Mouse (Mus musculus) midbrain, postnatal 0 days (tissue): Measurements from ENCODE around the gene Dnajb2. TPM values are rescaled to one million over a fixed set of nuclear protein-coding genes. Genes with fewer than 3 reads are reported as not detected.

Experiments
- ATAC-seq: fragments of 200-750 bp; cut with Nextera tagmentation; 2 replicates; pipeline ENCODE4 v1.8.0; 2017; ENCODE audit warnings: moderate number of reproducible peaks, mild to moderate bottlenecking, moderate TSS enrichment, moderate library complexity; ENCODE audit not compliant: low FRiP score
- DNase-seq: peaks from one replicate; pipeline ENCODE4 v3.0.0-alpha.2; 2015; ENCODE audit warnings: low spot score
- H3K27ac ChIP-seq: fragments of 300-500 bp; sonication (generic); 2 replicates; pipeline ENCODE4 v1.5.1; 2014; ENCODE audit warnings: low read depth, mild to moderate bottlenecking, low read length, mixed read lengths
- H3K27me3 ChIP-seq: fragments of 300-500 bp; sonication (generic); 2 replicates; pipeline ENCODE4 v1.6.1; 2014; ENCODE audit warnings: low read length, control low read depth, mixed read lengths; ENCODE audit not compliant: insufficient read depth
- H3K36me3 ChIP-seq: fragments of 300-500 bp; sonication (generic); 2 replicates; pipeline ENCODE4 v1.6.1; 2014; ENCODE audit warnings: low read length, control low read depth, mixed read lengths; ENCODE audit not compliant: insufficient read depth
- H3K4me1 ChIP-seq: fragments of 300-500 bp; sonication (generic); 2 replicates; pipeline ENCODE4 v1.6.1; 2014; ENCODE audit warnings: mild to moderate bottlenecking, control low read depth, antibody characterized with exemption, low read length, mixed read lengths; ENCODE audit not compliant: insufficient read depth
- H3K4me2 ChIP-seq: fragments of 300-500 bp; sonication (generic); 2 replicates; pipeline ENCODE4 v1.6.1; 2014; ENCODE audit warnings: low read depth, mild to moderate bottlenecking, low read length, mixed read lengths; ENCODE audit not compliant: poor library complexity, severe bottlenecking
- H3K4me3 ChIP-seq: fragments of 300-500 bp; sonication (generic); 2 replicates; pipeline ENCODE4 v1.5.1; 2014; ENCODE audit warnings: low read depth, mild to moderate bottlenecking, low read length, moderate library complexity
- H3K9ac ChIP-seq: fragments of 300-500 bp; sonication (generic); replicated peaks from 2 replicates; pipeline ENCODE4 v1.6.1; 2014; ENCODE audit warnings: mild to moderate bottlenecking, low read length, moderate library complexity, mixed read lengths; ENCODE audit not compliant: poor library complexity, severe bottlenecking
- H3K9me3 ChIP-seq: fragments of 300-500 bp; sonication (generic); 2 replicates; pipeline ENCODE4 v1.6.1; 2016; ENCODE audit warnings: low read length, control low read depth
- CTCF ChIP-seq: IDR thresholded peaks from 2 replicates; pipeline ENCODE4 v1.5.1; 2016; ENCODE audit warnings: antibody characterized with exemption, mild to moderate bottlenecking
- WGBS: fragments of 180-500 bp; shearing (Covaris S2); extraction: QIAGEN DNeasy Blood & Tissue Kit; methylation state at CpG from one replicate; pipeline ENCODE4 v1.1.7; 2014; 5-methylcytosine and 5-hydroxymethylcytosine counted together
- polyA plus RNA-seq: library from polyadenylated mRNA; unstranded; fragments of >200 nt; fragmentation: Nextera tagmentation; extraction: Ambion mirVana; gene quantifications from 2 replicates; pipeline ENCODE4 v1.2.1, GENCODE M21; 2015
- total RNA-seq: library from RNA; depleted of rRNA; stranded (reverse); fragments of >200 nt; gene quantifications from 2 replicates; pipeline ENCODE4 v1.2.3, GENCODE M21; 2014

Gene Dnajb2
- total and polyA plus RNA-seq, 2 experiments from 2014 or later = 43.6 to 65.1 TPM

DNA sequence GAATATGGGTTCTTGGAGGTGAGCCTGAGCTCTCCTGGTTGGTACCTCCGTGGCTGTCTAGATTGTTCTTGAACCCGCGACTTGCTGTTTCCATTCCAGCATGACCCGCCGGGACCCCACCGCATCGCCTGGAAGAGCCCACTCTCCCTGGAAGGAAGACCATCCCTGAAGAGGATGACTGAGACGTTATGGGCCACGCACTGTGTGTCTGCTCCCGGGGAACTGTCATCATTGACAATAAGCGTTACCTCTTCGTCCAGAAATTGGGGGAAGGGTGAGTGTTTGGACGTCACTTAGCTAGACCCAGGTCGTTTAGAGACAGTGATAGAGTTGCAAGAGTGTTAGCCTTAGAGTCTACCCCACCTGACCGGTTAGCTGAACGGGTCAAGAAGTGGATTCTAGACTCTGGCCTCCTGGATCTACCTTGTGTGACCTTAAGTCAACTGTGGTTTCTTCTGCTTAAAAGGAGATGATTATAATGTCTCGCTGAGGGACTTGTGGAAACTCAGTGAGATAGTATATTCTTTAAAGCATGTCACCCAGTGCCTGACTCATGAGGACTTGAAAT lies 25.0 kb upstream of the Dnajb2 start:
- H3K4me3 ChIP-seq = peak overlapping the region; percentile 77
- ATAC-seq (0 out of 2 replicates have a peak, but pooled peaks have one; percentile 7), DNase-seq (no peak)
- H3K27ac ChIP-seq = peak overlapping the region; percentile 70
- 14% methylated on average over 17 of the region's 17 CpGs for WGBS
- peak overlapping the region; percentile 90 for H3K4me2 ChIP-seq
- H3K9ac ChIP-seq = peak overlapping the region; percentile 80
- peaks cover 26% of the 10 kb centered on the region for H3K36me3 ChIP-seq
- H3K27me3 ChIP-seq = no peaks in the 10 kb centered on the region
- no peak for TF ChIP-seq CTCF
- peaks cover 19% of the 10 kb centered on the region for H3K4me1 ChIP-seq
- no peaks in the 10 kb centered on the region for H3K9me3 ChIP-seq

- DNase-seq (no peak), ATAC-seq (no peak)
- no peak overlapping the region for H3K4me2 ChIP-seq
- peaks cover 19% of the 10 kb centered on the region for H3K4me1 ChIP-seq
- H3K4me3 ChIP-seq = no peak overlapping the region
- no peak for TF ChIP-seq CTCF
- no peaks in the 10 kb centered on the region for H3K9me3 ChIP-seq
- no peak overlapping the region for H3K27ac ChIP-seq
- peaks cover 26% of the 10 kb centered on the region for H3K36me3 ChIP-seq
- H3K9ac ChIP-seq = no peak overlapping the region
- 86% methylated on average over 4 of the region's 4 CpGs for WGBS
- H3K27me3 ChIP-seq = no peaks in the 10 kb centered on the region
Observed at GRCm38 (mm10) chr1:75212542-75212941, 23.7 kb upstream of the Dnajb2 start.

DNA sequence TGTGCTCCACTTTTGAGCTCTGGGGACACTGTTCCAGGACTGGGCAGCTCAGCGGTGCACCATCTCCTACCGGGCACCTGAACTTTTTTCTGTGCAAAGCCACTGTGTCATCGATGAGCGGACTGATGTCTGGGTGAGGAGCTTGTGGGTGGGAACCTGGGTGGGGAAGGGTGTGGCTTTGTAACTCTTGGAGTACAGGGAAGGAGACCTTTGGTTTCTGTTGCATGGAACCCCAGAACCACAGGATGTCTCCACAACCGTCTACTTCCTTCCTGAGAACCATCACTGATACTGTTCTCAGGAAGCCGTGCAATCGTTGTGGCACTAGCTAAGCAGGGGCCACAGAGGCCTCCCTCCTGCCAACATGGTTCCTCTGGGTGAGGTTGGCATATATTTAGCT lies 23.1 kb upstream of the Dnajb2 start:
- Histone ChIP-seq H3K27me3 (no peaks in the 10 kb centered on the region), H3K4me2 (no peak overlapping the region), H3K9me3 (no peaks in the 10 kb centered on the region), H3K4me3 (no peak overlapping the region), H3K9ac (no peak overlapping the region), H3K36me3 (peaks cover 26% of the 10 kb centered on the region), H3K27ac (no peak overlapping the region), H3K4me1 (peaks cover 19% of the 10 kb centered on the region)
- no peak for ATAC-seq
- no peak for TF ChIP-seq CTCF
- no peak for DNase-seq
- 88% methylated on average over 7 of the region's 7 CpGs for WGBS

DNA sequence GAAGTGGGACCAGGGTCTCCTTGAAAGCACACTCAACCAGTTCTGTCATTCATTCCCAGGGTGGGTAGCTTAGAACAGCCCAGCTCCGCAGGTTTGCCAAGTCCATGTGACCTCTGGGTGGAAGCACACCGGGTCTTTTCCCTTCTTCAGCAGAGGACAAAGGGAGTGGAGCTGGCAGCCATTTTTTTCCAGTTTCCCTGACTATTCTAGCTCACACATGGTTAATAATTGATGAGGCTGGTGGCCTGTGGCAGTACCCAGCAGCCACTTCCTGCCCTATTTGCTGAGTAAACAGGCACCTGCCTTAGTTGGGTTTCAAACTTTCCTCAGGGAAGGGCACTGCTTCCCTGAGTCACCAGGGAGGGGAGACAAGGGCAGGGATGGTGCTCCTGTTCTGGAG lies 21.8 kb upstream of the Dnajb2 start:
- no peak for TF ChIP-seq CTCF
- no peak for ATAC-seq
- no peak overlapping the region for H3K27ac ChIP-seq
- H3K27me3 ChIP-seq = no peaks in the 10 kb centered on the region
- no peak overlapping the region for H3K9ac ChIP-seq
- peaks cover 26% of the 10 kb centered on the region for H3K36me3 ChIP-seq
- no peak overlapping the region for H3K4me2 ChIP-seq
- H3K4me1 ChIP-seq = peaks cover 14% of the 10 kb centered on the region
- DNase-seq = peak; percentile 19
- no peaks in the 10 kb centered on the region for H3K9me3 ChIP-seq
- WGBS = 70% methylated on average over 2 of the region's 2 CpGs
- H3K4me3 ChIP-seq = no peak overlapping the region

DNA sequence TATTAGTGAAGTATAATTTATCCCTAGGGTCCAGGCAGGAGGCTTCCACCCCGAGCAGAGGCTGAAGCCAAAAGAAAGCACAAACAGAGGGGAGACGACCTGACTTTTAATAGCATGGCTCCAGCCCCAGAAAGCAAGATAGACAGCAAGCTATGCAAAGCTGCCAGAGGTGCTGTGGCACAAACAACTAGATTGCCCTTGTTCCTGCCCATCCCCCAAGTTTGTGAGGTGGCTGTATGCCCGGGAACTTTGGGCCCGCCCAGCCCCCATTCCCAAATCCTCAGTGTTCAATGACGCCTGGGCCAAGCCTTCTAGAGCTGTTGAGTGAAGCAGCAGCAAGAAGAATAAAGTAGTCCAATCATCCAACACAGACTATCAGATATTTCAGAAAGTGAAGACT lies 21.3 kb upstream of the Dnajb2 start:
- Histone ChIP-seq H3K4me2 (no peak overlapping the region), H3K4me3 (no peak overlapping the region), H3K36me3 (peaks cover 26% of the 10 kb centered on the region), H3K9me3 (no peaks in the 10 kb centered on the region), H3K27me3 (no peaks in the 10 kb centered on the region), H3K9ac (no peak overlapping the region), H3K27ac (no peak overlapping the region), H3K4me1 (peaks cover 15% of the 10 kb centered on the region)
- ATAC-seq (no peak), DNase-seq (peak; percentile 46)
- TF ChIP-seq CTCF = no peak
- 82% methylated on average over 5 of the region's 5 CpGs for WGBS

GRCm38 (mm10) chr1:75215785-75216184 lies 20.4 kb upstream of the Dnajb2 start:
- H3K36me3 ChIP-seq = peaks cover 26% of the 10 kb centered on the region
- 0 out of 2 replicates have a peak, but pooled peaks cover 3% of the 10 kb centered on the region for H3K27me3 ChIP-seq
- no peak overlapping the region for H3K27ac ChIP-seq

More at GRCm38 (mm10) chr1:75215785-75216184, 20.4 kb upstream of the Dnajb2 start:
- DNase-seq (no peak), ATAC-seq (no peak)
- H3K4me2 ChIP-seq = no peak overlapping the region
- 98% methylated on average over 9 of the region's 9 CpGs for WGBS
- TF ChIP-seq CTCF = no peak
- no peak overlapping the region for H3K4me3 ChIP-seq
- H3K9me3 ChIP-seq = no peaks in the 10 kb centered on the region
- H3K4me1 ChIP-seq = peaks cover 11% of the 10 kb centered on the region; the same call in 1 of the 2 replicates
- no peak overlapping the region for H3K9ac ChIP-seq
